Mouse (Mus musculus): ENCODE measurements around the gene Pds5b. TPM values are rescaled to one million over a fixed set of nuclear protein-coding genes. Genes with fewer than 3 reads are reported as not detected.

Pds5b gene
- total and polyA plus RNA-seq, 3 experiments = 21.9 to 52.7 (median 46.2) TPM

DNA sequence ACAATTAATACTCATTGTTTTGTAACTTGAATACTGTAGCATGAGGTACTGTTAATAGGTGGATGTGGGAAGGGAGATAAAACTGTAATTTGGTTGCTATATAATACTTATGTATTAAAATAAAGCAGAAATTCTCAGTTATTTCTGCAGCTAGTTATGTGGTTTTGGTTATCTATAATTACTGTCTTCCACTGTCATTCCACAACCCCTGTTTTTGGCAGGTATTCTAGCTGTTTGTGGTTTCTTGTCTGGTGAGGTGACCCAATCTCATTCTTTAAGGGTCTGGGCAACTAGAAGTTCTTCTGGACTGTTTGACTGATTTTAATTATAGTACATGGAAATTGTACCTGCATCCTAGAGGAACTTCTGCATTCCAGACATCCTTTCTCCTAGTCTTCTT lies 17.1 kb downstream of the Pds5b start (continued):
- TF ChIP-seq HCFC1 (IDR thresholded peaks at IDR 0.05; ENCODE audit: low read depth, low read length) = no peak
- no peak for TF ChIP-seq NELFE (IDR thresholded peaks at IDR 0.05; ENCODE audit: low read depth, low read length)
- no peak for TF ChIP-seq MAZ (IDR thresholded peaks at IDR 0.05; ENCODE audit: low read depth, low read length)
- peak; percentile 88 for TF ChIP-seq GATA1 (IDR thresholded peaks at IDR 0.05; ENCODE audit: low read depth, low read length)
- TF ChIP-seq EP300 (IDR thresholded peaks at IDR 0.05; ENCODE audit: low read depth in 1 of 2, low read length in 2 of 2) = peak; percentile 85 to 93
- TF ChIP-seq ELF1 (IDR thresholded peaks at IDR 0.05; ENCODE audit: low read depth, low read length) = no peak
- TF ChIP-seq TAL1 (IDR thresholded peaks at IDR 0.05; ENCODE audit: low read length) = peak; percentile 34
- TF ChIP-seq USF2 (IDR thresholded peaks at IDR 0.05; ENCODE audit: borderline replicate concordance in 1 of 2, insufficient read depth in 1 of 2, low read depth in 1 of 2, low read length in 2 of 2) = no peak
- 0 out of 2 replicates have a peak, but pooled peaks have one; percentile 47 for TF ChIP-seq MEF2A (IDR thresholded peaks at IDR 0.05; ENCODE audit: extremely low read depth, insufficient replicate concordance, low read depth, low read length, poor library complexity, severe bottlenecking)
- TF ChIP-seq ZC3H11A (IDR thresholded peaks at IDR 0.05; ENCODE audit: low read depth, low read length) = no peak
- 0 out of 2 replicates have a peak, but pooled peaks have one; percentile 4 for TF ChIP-seq MXI1 (IDR thresholded peaks at IDR 0.05; ENCODE audit: low read depth, low read length)
- TF ChIP-seq RCOR1 (IDR thresholded peaks at IDR 0.05; ENCODE audit: low read depth, low read length) = peak; percentile 99
- peak; percentile 37; the same call in 1 of the 2 replicates for TF ChIP-seq MYB (IDR thresholded peaks at IDR 0.05; ENCODE audit: low read depth, low read length)
- TF ChIP-seq E2F4 (IDR thresholded peaks at IDR 0.05; ENCODE audit: borderline replicate concordance, low read depth, low read length) = no peak
- no peak for TF ChIP-seq CHD2 (IDR thresholded peaks at IDR 0.05; ENCODE audit: low read length)
- TF ChIP-seq NRF1 (IDR thresholded peaks at IDR 0.05; ENCODE audit: insufficient read depth, low read depth, low read length, poor library complexity, severe bottlenecking) = no peak

GRCm38 (mm10) chr5:150693277-150693676 lies 19.7 kb downstream of the Pds5b start:
- Histone ChIP-seq H3K9me3 (replicated peaks; ENCODE audit: insufficient read depth, low read length) (no peaks in the 10 kb centered on the region), H3K79me2 (ENCODE audit: control insufficient read depth, insufficient read depth, low read length, poor library complexity) (peaks cover 50% of the 10 kb centered on the region), H3K4me1 (ENCODE audit: control insufficient read depth in 1 of 2, insufficient read depth in 2 of 2, low read length in 2 of 2) (peaks cover 4 to 12% of the 10 kb centered on the region in 2 experiments), H3K36me3 (ENCODE audit: control insufficient read depth in 1 of 2, insufficient read depth in 2 of 2, low read length in 2 of 2) (peaks cover 4 to 13% of the 10 kb centered on the region in 2 experiments), H3K9ac (ENCODE audit: control insufficient read depth, low read depth, low read length, poor library complexity, severe bottlenecking) (no peak overlapping the region), H3K4me3 (ENCODE audit: control insufficient read depth in 1 of 2, insufficient read depth in 1 of 2, low read depth in 2 of 2, low read length in 2 of 2) (no peak overlapping the region), H3K27ac (ENCODE audit: control insufficient read depth, low read depth, low read length) (no peak overlapping the region), H3K27me3 (ENCODE audit: control insufficient read depth in 1 of 2, insufficient read depth in 2 of 2, low read length in 2 of 2) (no peaks in the 10 kb centered on the region)
- TF ChIP-seq E2F4 (IDR thresholded peaks at IDR 0.05; ENCODE audit: borderline replicate concordance, low read depth, low read length) (no peak), MYC (IDR thresholded peaks at IDR 0.05; ENCODE audit: low read depth, low read length) (no peak), POLR2AphosphoS2 (IDR thresholded peaks at IDR 0.05; ENCODE audit: low read length) (no peak), ZNF384 (IDR thresholded peaks at IDR 0.05; ENCODE audit: low read depth, low read length) (no peak), MEF2A (IDR thresholded peaks at IDR 0.05; ENCODE audit: extremely low read depth, insufficient replicate concordance, low read depth, low read length, poor library complexity, severe bottlenecking) (no peak), USF1 (IDR thresholded peaks at IDR 0.05; ENCODE audit: low read depth, low read length) (no peak), CTCF (IDR thresholded peaks at IDR 0.05 in 2 of 3, conservative IDR thresholded peaks at IDR 0.05 in 1 of 3; ENCODE audit: control insufficient read depth in 1 of 3, insufficient read depth in 1 of 3, low read depth in 2 of 3, low read length in 3 of 3, poor library complexity in 1 of 3, severe bottlenecking in 1 of 3) (no peak), KAT2A (conservative IDR thresholded peaks at IDR 0.05; ENCODE audit: low read depth, low read length) (no peak), TBP (IDR thresholded peaks at IDR 0.05; ENCODE audit: low read depth, low read length) (no peak), UBTF (IDR thresholded peaks at IDR 0.05; ENCODE audit: borderline replicate concordance, insufficient read depth, low read depth, low read length) (no peak), MAFK (IDR thresholded peaks at IDR 0.05; ENCODE audit: borderline replicate concordance, low read depth, low read length) (no peak)
- DNase-seq (ENCODE audit: low read depth, low spot score) = no peak
